In genomic region chr14:78731240-78731639, GRCm38 (mm10) we compare ENCODE assay signal across 7 mouse cellular contexts. TPM values are rescaled to one million over a fixed set of nuclear protein-coding genes. Genes with fewer than 3 reads are reported as not detected.
A peak's percentile ranks its signal among the peaks of the same experiment; 100 is the strongest.
DNase-seq lines count a peak whose midpoint lies in the region; ATAC-seq and TF ChIP-seq lines count a peak whose summit lies in the region.

No protein-coding gene starts in this region.

- H3K9me3 ChIP-seq in midbrain, postnatal 0 days (ENCODE audit: low read length) = no peaks in the 10 kb centered on the region

- no peaks in the 10 kb centered on the region for H3K4me1 ChIP-seq in midbrain, postnatal 0 days (ENCODE audit: insufficient read depth, low read length)

- no peaks in the 10 kb centered on the region for H3K36me3 ChIP-seq in midbrain, postnatal 0 days (ENCODE audit: insufficient read depth, low read length)

- H3K27ac ChIP-seq in midbrain, postnatal 0 days (ENCODE audit: low read depth, low read length) = no peak overlapping the region

- H3K27me3 ChIP-seq in midbrain, postnatal 0 days (ENCODE audit: insufficient read depth, low read length) = no peaks in the 10 kb centered on the region

- DNase-seq in R1 (ENCODE audit: low read depth, low spot score) = peak; percentile 18
- peak; percentile 38 for DNase-seq in cerebellum, adult 9-10 months
- DNase-seq in kidney, adult 11 months = peak; percentile 40
- peak; percentile 13 for DNase-seq in liver
- peak; percentile 66 for DNase-seq in midbrain, postnatal 0 days (ENCODE audit: low spot score)
- DNase-seq in Muller cell, postnatal 12 days (ENCODE audit: inconsistent ontology term) = no peak

- peak overlapping the region; percentile 93 for H3K4me2 ChIP-seq in midbrain, postnatal 0 days (ENCODE audit: low read depth, low read length, poor library complexity, severe bottlenecking)

- H3K9ac ChIP-seq in midbrain, postnatal 0 days (replicated peaks; ENCODE audit: low read length, poor library complexity, severe bottlenecking) = 0 out of 2 replicates have a peak overlapping the region, but pooled peaks have one; percentile 64

- 7% methylated on average over 12 of the region's 12 CpGs for WGBS in midbrain, postnatal 0 days

- H3K4me3 ChIP-seq in midbrain, postnatal 0 days (ENCODE audit: low read depth, low read length) = peak overlapping the region; percentile 85

- peak; percentile 62 for TF ChIP-seq CTCF in midbrain, postnatal 0 days (IDR thresholded peaks at IDR 0.05)

- ATAC-seq in granulocyte monocyte progenitor cell, adult 5-6 weeks (replicated peaks; ENCODE audit: poor library complexity, severe bottlenecking) = peak; percentile 33; the same call in 1 of the 2 replicates
- ATAC-seq in midbrain, postnatal 0 days (ENCODE audit: low FRiP score) = no peak

RNA-seq across cellular contexts. Expression of gene Dgkh, which starts 1.3 kb away (rescaled TPM):
- total RNA-seq in granulocyte monocyte progenitor cell, adult 5-6 weeks (2014; fragmentation: Nextera tagmentation) = 1.0 and 1.5 TPM in 2 replicates
- 1.3 and 1.5 TPM in 2 replicates for total RNA-seq in granulocyte monocyte progenitor cell, adult 5-6 weeks (2017)
- 15.3 and 17.0 TPM in 2 replicates for total RNA-seq in midbrain, postnatal 0 days (2014; rRNA removed)
- polyA plus RNA-seq in midbrain, postnatal 0 days (2015; fragmentation: Nextera tagmentation; extraction: Ambion mirVana) = 2.2 and 2.8 TPM in 2 replicates
